In the genomic region with DNA sequence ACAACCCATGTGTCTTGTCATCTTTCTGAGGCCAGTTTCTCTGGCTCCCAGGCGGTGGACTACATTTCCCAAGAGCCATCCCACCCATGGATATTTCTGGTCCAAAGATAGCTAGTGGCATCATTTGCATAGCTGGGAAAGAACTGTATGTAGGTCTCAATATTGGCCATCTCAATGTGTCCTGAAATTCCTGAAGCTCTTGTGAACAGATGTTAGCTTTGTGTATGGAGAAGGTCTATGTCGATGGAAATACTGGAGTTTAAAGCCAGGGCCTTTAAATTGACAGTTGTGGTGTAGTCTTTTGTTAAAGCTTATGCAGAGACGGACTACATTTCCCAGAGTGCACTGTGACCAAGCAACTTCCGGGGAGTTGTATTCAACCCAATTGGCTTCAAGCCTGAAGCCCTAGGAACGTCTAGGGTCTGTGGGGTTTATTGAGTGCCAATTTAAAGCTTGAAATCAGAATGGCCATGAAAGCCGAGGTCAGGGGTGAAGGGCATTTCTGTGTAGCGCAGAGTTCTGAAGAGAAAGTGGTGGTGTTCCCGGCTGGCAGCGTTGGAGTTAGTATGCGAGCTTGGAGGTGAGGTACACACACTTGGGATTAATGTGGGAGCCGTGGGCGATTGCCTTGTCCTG, we compare ENCODE assay signal across 8 mouse cellular contexts. TPM values are rescaled to one million over a fixed set of nuclear protein-coding genes. Genes with fewer than 3 reads are reported as not detected.
DNase-seq lines count a peak whose midpoint lies in the region; ATAC-seq lines count a peak whose summit lies in the region.

No protein-coding gene starts in this region.

- no peaks in the 10 kb centered on the region for H3K9me3 ChIP-seq in embryonic facial prominence, embryonic 11.5 days (replicated peaks; ENCODE audit: control insufficient read depth, low read length)
- no peaks in the 10 kb centered on the region for H3K9me3 ChIP-seq in midbrain, embryonic 11.5 days (ENCODE audit: control insufficient read depth, low read length)

- ATAC-seq in embryonic facial prominence, embryonic 11.5 days (replicated peaks; ENCODE audit: insufficient number of reproducible peaks, low FRiP score, low TSS enrichment, low read depth), result peak; percentile 65
- peak; percentile 84 for ATAC-seq in midbrain, embryonic 11.5 days (ENCODE audit: low FRiP score)

- H3K4me2 ChIP-seq in embryonic facial prominence, embryonic 11.5 days (ENCODE audit: low read depth, low read length), result peak overlapping the region; percentile 60
- H3K4me2 ChIP-seq in midbrain, embryonic 11.5 days, result peak overlapping the region; percentile 63

- no peaks in the 10 kb centered on the region for H3K27me3 ChIP-seq in embryonic facial prominence, embryonic 11.5 days (ENCODE audit: control insufficient read depth, insufficient read depth, low read length)
- no peaks in the 10 kb centered on the region for H3K27me3 ChIP-seq in midbrain, embryonic 11.5 days (ENCODE audit: control insufficient read depth, insufficient read depth, low read length)

- no peaks in the 10 kb centered on the region for H3K36me3 ChIP-seq in embryonic facial prominence, embryonic 11.5 days (replicated peaks; ENCODE audit: control insufficient read depth, insufficient read depth, low read depth, low read length)
- H3K36me3 ChIP-seq in midbrain, embryonic 11.5 days (ENCODE audit: control insufficient read depth, insufficient read depth, low read length), result no peaks in the 10 kb centered on the region

- 4% methylated on average over 12 of the region's 12 CpGs for WGBS in embryonic facial prominence, embryonic 11.5 days
- 4% methylated on average over 12 of the region's 12 CpGs for WGBS in midbrain, embryonic 11.5 days

- H3K27ac ChIP-seq in embryonic facial prominence, embryonic 11.5 days (replicated peaks; ENCODE audit: low read depth, low read length), result no peak overlapping the region
- no peak overlapping the region for H3K27ac ChIP-seq in midbrain, embryonic 11.5 days (ENCODE audit: low read depth, low read length)

- peak overlapping the region; percentile 52 for H3K9ac ChIP-seq in embryonic facial prominence, embryonic 11.5 days (replicated peaks; ENCODE audit: low read length)
- peak overlapping the region; percentile 67 for H3K9ac ChIP-seq in midbrain, embryonic 11.5 days (ENCODE audit: low read length)

- intact Hi-C loops in left cerebral cortex, postnatal 4 days (cut with DNase I), result no loop called here

- peak; percentile 24 for DNase-seq in 3134 (ENCODE audit: extremely low read depth, insufficient read length, low spot score)
- DNase-seq in adrenal gland, postnatal 14 days, result peak; percentile 82
- DNase-seq in embryonic facial prominence, embryonic 11.5 days (ENCODE audit: low spot score), result peak; percentile 93
- DNase-seq in heart, adult 11 months, result peak; percentile 97
- DNase-seq in kidney, adult 11 months, result peak; percentile 66
- DNase-seq in left cerebral cortex, postnatal 4 days, result peak; percentile 65
- DNase-seq in midbrain, embryonic 11.5 days (ENCODE audit: low spot score, missing footprints), result peak; percentile 99
- DNase-seq in right cerebral cortex, postnatal 4 days, result peak; percentile 52

- H3K4me3 ChIP-seq in embryonic facial prominence, embryonic 11.5 days (ENCODE audit: low read depth, low read length), result peak overlapping the region; percentile 47
- H3K4me3 ChIP-seq in midbrain, embryonic 11.5 days (ENCODE audit: low read depth, low read length), result peak overlapping the region; percentile 52

- no peaks in the 10 kb centered on the region for H3K4me1 ChIP-seq in embryonic facial prominence, embryonic 11.5 days (ENCODE audit: control insufficient read depth, insufficient read depth, low read length)
- peaks cover 17% of the 10 kb centered on the region for H3K4me1 ChIP-seq in midbrain, embryonic 11.5 days (ENCODE audit: control insufficient read depth, insufficient read depth, low read length)

RNA-seq across cellular contexts. Expression of gene Zfp790, which starts 2.8 kb away (rescaled TPM):
- total RNA-seq in adrenal gland, postnatal 14 days (2021), result 13.3 and 14.1 TPM in 2 replicates
- 20.0 and 23.0 TPM in 2 replicates for polyA plus RNA-seq in embryonic facial prominence, embryonic 11.5 days (2014; fragmentation: Nextera tagmentation; extraction: Ambion mirVana)
- 10 to 100 TPM; 24.5 to 27.9 TPM for total RNA-seq in left cerebral cortex, postnatal 4 days (2021)
- polyA plus RNA-seq in midbrain, embryonic 11.5 days (2014; fragmentation: Nextera tagmentation; extraction: Ambion mirVana), result 20.6 and 25.3 TPM in 2 replicates

RNA-seq across cellular contexts. Expression of gene Zfp940, which starts 34.7 kb away (rescaled TPM):
- total RNA-seq in adrenal gland, postnatal 14 days (2021), result 1.1 and 3.3 TPM in 2 replicates
- polyA plus RNA-seq in embryonic facial prominence, embryonic 11.5 days (2014; fragmentation: Nextera tagmentation; extraction: Ambion mirVana), result 9.4 and 10.7 TPM in 2 replicates
- 10 to 100 TPM; 17.7 to 19.5 TPM for total RNA-seq in left cerebral cortex, postnatal 4 days (2021)
- 12.5 and 12.6 TPM in 2 replicates for polyA plus RNA-seq in midbrain, embryonic 11.5 days (2014; fragmentation: Nextera tagmentation; extraction: Ambion mirVana)

RNA-seq across cellular contexts. Expression of gene Zfp30, which starts 34.9 kb away (rescaled TPM):
- 3.6 and 4.1 TPM in 2 replicates for total RNA-seq in adrenal gland, postnatal 14 days (2021)
- 8.4 and 9.0 TPM in 2 replicates for polyA plus RNA-seq in embryonic facial prominence, embryonic 11.5 days (2014; fragmentation: Nextera tagmentation; extraction: Ambion mirVana)
- 10 to 100 TPM; 12.0 to 13.1 TPM for total RNA-seq in left cerebral cortex, postnatal 4 days (2021)
- 8.5 and 9.8 TPM in 2 replicates for polyA plus RNA-seq in midbrain, embryonic 11.5 days (2014; fragmentation: Nextera tagmentation; extraction: Ambion mirVana)

RNA-seq across cellular contexts. Expression of gene Zfp420, which starts 41.0 kb away (rescaled TPM):
- total RNA-seq in adrenal gland, postnatal 14 days (2021), result 4.3 TPM in 2 replicates
- 8.9 and 9.1 TPM in 2 replicates for polyA plus RNA-seq in embryonic facial prominence, embryonic 11.5 days (2014; fragmentation: Nextera tagmentation; extraction: Ambion mirVana)
- 10 to 100 TPM; 16.2 to 18.6 TPM for total RNA-seq in left cerebral cortex, postnatal 4 days (2021)
- 10.3 and 12.1 TPM in 2 replicates for polyA plus RNA-seq in midbrain, embryonic 11.5 days (2014; fragmentation: Nextera tagmentation; extraction: Ambion mirVana)

RNA-seq across cellular contexts. Expression of gene Zfp84, which starts 50.4 kb away (rescaled TPM):
- total RNA-seq in adrenal gland, postnatal 14 days (2021), result 14.6 and 15.4 TPM in 2 replicates
- 15.3 and 15.9 TPM in 2 replicates for polyA plus RNA-seq in embryonic facial prominence, embryonic 11.5 days (2014; fragmentation: Nextera tagmentation; extraction: Ambion mirVana)
- 10 to 100 TPM; 19.8 to 21.5 TPM for total RNA-seq in left cerebral cortex, postnatal 4 days (2021)
- polyA plus RNA-seq in midbrain, embryonic 11.5 days (2014; fragmentation: Nextera tagmentation; extraction: Ambion mirVana), result 17.9 and 19.3 TPM in 2 replicates

Comparison
In these comparisons a context has a peak if more than half of its experiments do, and no peak if none do; other contexts are left out.
1. DNase-seq: peak in every context shown above with its lines; median percentile 99 in midbrain, embryonic 11.5 days; 97 in heart, adult 11 months; 93 in embryonic facial prominence, embryonic 11.5 days; 82 in adrenal gland, postnatal 14 days; 66 in kidney, adult 11 months; 65 in left cerebral cortex, postnatal 4 days; 52 in right cerebral cortex, postnatal 4 days; 24 in 3134.